Mouse (Mus musculus): ENCODE results near the gene Inpp4b. TPM values are rescaled to one million over a fixed set of nuclear protein-coding genes. Genes with fewer than 3 reads are reported as not detected.
"Not testable (repeated sequence)": the region's sequence is repeated elsewhere in the genome, so short reads cannot be mapped to it uniquely, and the experiment has no call there.

The Inpp4b gene
- polyA plus RNA-seq, 1 experiment from 2014 or later, result 11.0 TPM

- not testable (repeated sequence) for H3K27me3 ChIP-seq (ENCODE audit: control insufficient read depth, insufficient read depth, low read depth, low read length); H3K4me1 ChIP-seq (ENCODE audit: control insufficient read depth, insufficient read depth, low read length); H3K4me2 ChIP-seq (ENCODE audit: low read length); H3K36me3 ChIP-seq (ENCODE audit: control insufficient read depth, insufficient read depth, low read length); ATAC-seq; H3K9ac ChIP-seq (ENCODE audit: low read depth, low read length); H3K4me3 ChIP-seq (ENCODE audit: low read depth, low read length); H3K27ac ChIP-seq (ENCODE audit: low read length); H3K9me3 ChIP-seq (replicated peaks; ENCODE audit: control insufficient read depth, low read length, poor library complexity, severe bottlenecking)
These were observed 689.7 kb downstream of the Inpp4b start for GRCm38 (mm10) chr8:82032035-82032434.

- Histone ChIP-seq H3K4me1 (ENCODE audit: control insufficient read depth, insufficient read depth, low read length) (0 out of 2 replicates have a peak, but pooled peaks cover 5% of the 10 kb centered on the region), H3K27ac (ENCODE audit: low read length) (no peak overlapping the region), H3K9me3 (replicated peaks; ENCODE audit: control insufficient read depth, low read length, poor library complexity, severe bottlenecking) (no peaks in the 10 kb centered on the region), H3K4me3 (ENCODE audit: low read depth, low read length) (no peak overlapping the region), H3K27me3 (ENCODE audit: control insufficient read depth, insufficient read depth, low read depth, low read length) (no peaks in the 10 kb centered on the region), H3K4me2 (ENCODE audit: low read length) (no peak overlapping the region), H3K36me3 (ENCODE audit: control insufficient read depth, insufficient read depth, low read length) (no peaks in the 10 kb centered on the region), H3K9ac (ENCODE audit: low read depth, low read length) (no peak overlapping the region)
- ATAC-seq, result peak; percentile 62; the same call in 1 of the 2 replicates
- 45% methylated on average over 3 of the region's 3 CpGs for WGBS
These were observed 711.7 kb downstream of the Inpp4b start for GRCm38 (mm10) chr8:82054030-82054429.

GRCm38 (mm10) chr8:82067619-82068018, 725.3 kb downstream of the Inpp4b start:
- no peak for ATAC-seq
- Histone ChIP-seq H3K9me3 (replicated peaks; ENCODE audit: control insufficient read depth, low read length, poor library complexity, severe bottlenecking) (no peaks in the 10 kb centered on the region), H3K36me3 (ENCODE audit: control insufficient read depth, insufficient read depth, low read length) (no peaks in the 10 kb centered on the region), H3K27ac (ENCODE audit: low read length) (no peak overlapping the region), H3K27me3 (ENCODE audit: control insufficient read depth, insufficient read depth, low read depth, low read length) (no peaks in the 10 kb centered on the region), H3K4me1 (ENCODE audit: control insufficient read depth, insufficient read depth, low read length) (no peaks in the 10 kb centered on the region), H3K4me3 (ENCODE audit: low read depth, low read length) (no peak overlapping the region), H3K9ac (ENCODE audit: low read depth, low read length) (no peak overlapping the region), H3K4me2 (ENCODE audit: low read length) (no peak overlapping the region)
- WGBS, result 84% methylated on average over 3 of the region's 3 CpGs

GRCm38 (mm10) chr8:82079267-82079666, 736.9 kb downstream of the Inpp4b start:
- Histone ChIP-seq H3K36me3 (ENCODE audit: control insufficient read depth, insufficient read depth, low read length) (no peaks in the 10 kb centered on the region), H3K4me2 (ENCODE audit: low read length) (no peak overlapping the region), H3K9me3 (replicated peaks; ENCODE audit: control insufficient read depth, low read length, poor library complexity, severe bottlenecking) (no peaks in the 10 kb centered on the region), H3K9ac (ENCODE audit: low read depth, low read length) (no peak overlapping the region), H3K4me3 (ENCODE audit: low read depth, low read length) (no peak overlapping the region), H3K27ac (ENCODE audit: low read length) (no peak overlapping the region), H3K27me3 (ENCODE audit: control insufficient read depth, insufficient read depth, low read depth, low read length) (no peaks in the 10 kb centered on the region), H3K4me1 (ENCODE audit: control insufficient read depth, insufficient read depth, low read length) (no peaks in the 10 kb centered on the region)
- no peak for ATAC-seq

- not testable (repeated sequence) for H3K4me1 ChIP-seq (ENCODE audit: control insufficient read depth, insufficient read depth, low read length); H3K36me3 ChIP-seq (ENCODE audit: control insufficient read depth, insufficient read depth, low read length); H3K9ac ChIP-seq (ENCODE audit: low read depth, low read length); H3K9me3 ChIP-seq (replicated peaks; ENCODE audit: control insufficient read depth, low read length, poor library complexity, severe bottlenecking); H3K4me2 ChIP-seq (ENCODE audit: low read length); H3K27me3 ChIP-seq (ENCODE audit: control insufficient read depth, insufficient read depth, low read depth, low read length); H3K27ac ChIP-seq (ENCODE audit: low read length); H3K4me3 ChIP-seq (ENCODE audit: low read depth, low read length); ATAC-seq
- WGBS, result 91% methylated on average over 7 of the region's 7 CpGs
These were observed 744.3 kb downstream of the Inpp4b start for GRCm38 (mm10) chr8:82086631-82087030.

- no peaks in the 10 kb centered on the region for H3K36me3 ChIP-seq (ENCODE audit: control insufficient read depth, insufficient read depth, low read length)
- WGBS, result 70% methylated on average over 1 of the region's 1 CpGs
- no peak overlapping the region for H3K4me2 ChIP-seq (ENCODE audit: low read length)
- no peak overlapping the region for H3K9ac ChIP-seq (ENCODE audit: low read depth, low read length)
- no peaks in the 10 kb centered on the region for H3K4me1 ChIP-seq (ENCODE audit: control insufficient read depth, insufficient read depth, low read length)
- no peak overlapping the region for H3K27ac ChIP-seq (ENCODE audit: low read length)
- H3K9me3 ChIP-seq (replicated peaks; ENCODE audit: control insufficient read depth, low read length, poor library complexity, severe bottlenecking), result no peaks in the 10 kb centered on the region
- no peak overlapping the region for H3K4me3 ChIP-seq (ENCODE audit: low read depth, low read length)
- H3K27me3 ChIP-seq (ENCODE audit: control insufficient read depth, insufficient read depth, low read depth, low read length), result no peaks in the 10 kb centered on the region
- ATAC-seq, result no peak
These were observed 748.5 kb downstream of the Inpp4b start for GRCm38 (mm10) chr8:82090901-82091300.

GRCm38 (mm10) chr8:82093274-82093673, 750.9 kb downstream of the Inpp4b start:
- H3K27me3 ChIP-seq (ENCODE audit: control insufficient read depth, insufficient read depth, low read depth, low read length), result no peaks in the 10 kb centered on the region
- H3K36me3 ChIP-seq (ENCODE audit: control insufficient read depth, insufficient read depth, low read length), result no peaks in the 10 kb centered on the region
- ATAC-seq, result no peak
- no peak overlapping the region for H3K4me3 ChIP-seq (ENCODE audit: low read depth, low read length)
- no peak overlapping the region for H3K9ac ChIP-seq (ENCODE audit: low read depth, low read length)
- H3K27ac ChIP-seq (ENCODE audit: low read length), result no peak overlapping the region
- H3K4me1 ChIP-seq (ENCODE audit: control insufficient read depth, insufficient read depth, low read length), result no peaks in the 10 kb centered on the region
- no peaks in the 10 kb centered on the region for H3K9me3 ChIP-seq (replicated peaks; ENCODE audit: control insufficient read depth, low read length, poor library complexity, severe bottlenecking)
- H3K4me2 ChIP-seq (ENCODE audit: low read length), result no peak overlapping the region

- H3K27ac ChIP-seq (ENCODE audit: low read length), result no peak overlapping the region
- H3K36me3 ChIP-seq (ENCODE audit: control insufficient read depth, insufficient read depth, low read length), result no peaks in the 10 kb centered on the region
- H3K9ac ChIP-seq (ENCODE audit: low read depth, low read length), result no peak overlapping the region
- no peak overlapping the region for H3K4me2 ChIP-seq (ENCODE audit: low read length)
- no peak overlapping the region for H3K4me3 ChIP-seq (ENCODE audit: low read depth, low read length)
- H3K4me1 ChIP-seq (ENCODE audit: control insufficient read depth, insufficient read depth, low read length), result no peaks in the 10 kb centered on the region
- no peaks in the 10 kb centered on the region for H3K9me3 ChIP-seq (replicated peaks; ENCODE audit: control insufficient read depth, low read length, poor library complexity, severe bottlenecking)
- no peaks in the 10 kb centered on the region for H3K27me3 ChIP-seq (ENCODE audit: control insufficient read depth, insufficient read depth, low read depth, low read length)
- no peak for ATAC-seq
These were observed 762.2 kb downstream of the Inpp4b start for GRCm38 (mm10) chr8:82104560-82104959.

GRCm38 (mm10) chr8:82106131-82106530, 763.8 kb downstream of the Inpp4b start:
- no peak overlapping the region for H3K9ac ChIP-seq (ENCODE audit: low read depth, low read length)
- 78% methylated on average over 3 of the region's 3 CpGs for WGBS
- H3K27me3 ChIP-seq (ENCODE audit: control insufficient read depth, insufficient read depth, low read depth, low read length), result no peaks in the 10 kb centered on the region
- no peak overlapping the region for H3K27ac ChIP-seq (ENCODE audit: low read length)
- no peak for ATAC-seq
- H3K4me2 ChIP-seq (ENCODE audit: low read length), result no peak overlapping the region
- no peak overlapping the region for H3K4me3 ChIP-seq (ENCODE audit: low read depth, low read length)
- H3K36me3 ChIP-seq (ENCODE audit: control insufficient read depth, insufficient read depth, low read length), result no peaks in the 10 kb centered on the region
- no peaks in the 10 kb centered on the region for H3K9me3 ChIP-seq (replicated peaks; ENCODE audit: control insufficient read depth, low read length, poor library complexity, severe bottlenecking)
- H3K4me1 ChIP-seq (ENCODE audit: control insufficient read depth, insufficient read depth, low read length), result no peaks in the 10 kb centered on the region

- no peak overlapping the region for H3K9ac ChIP-seq (ENCODE audit: low read depth, low read length)
- no peak overlapping the region for H3K4me3 ChIP-seq (ENCODE audit: low read depth, low read length)
- H3K27ac ChIP-seq (ENCODE audit: low read length), result no peak overlapping the region
- H3K36me3 ChIP-seq (ENCODE audit: control insufficient read depth, insufficient read depth, low read length), result no peaks in the 10 kb centered on the region
- no peak overlapping the region for H3K4me2 ChIP-seq (ENCODE audit: low read length)
- no peaks in the 10 kb centered on the region for H3K4me1 ChIP-seq (ENCODE audit: control insufficient read depth, insufficient read depth, low read length)
- no peaks in the 10 kb centered on the region for H3K27me3 ChIP-seq (ENCODE audit: control insufficient read depth, insufficient read depth, low read depth, low read length)
- ATAC-seq, result 0 out of 2 replicates have a peak, but pooled peaks have one; percentile 45
- peaks cover 9% of the 10 kb centered on the region; the same call in 1 of the 2 replicates for H3K9me3 ChIP-seq (replicated peaks; ENCODE audit: control insufficient read depth, low read length, poor library complexity, severe bottlenecking)
These were observed 807.9 kb downstream of the Inpp4b start for GRCm38 (mm10) chr8:82150272-82150671.
